Mouse (Mus musculus): ENCODE measurements at regions not wholly inside any gene's neighbourhood (a gene's known extent, or its start where the extent isn't known, plus 50 kb on each side); places are given as distances from the start of the nearest gene placed in this dataset.

- TF ChIP-seq CTCF (IDR thresholded peaks at IDR 0.05; ENCODE audit: low read depth) (no peak), EP300 (IDR thresholded peaks at IDR 0.05; ENCODE audit: low read depth) (no peak)
These were observed 835.8 kb upstream of the Lrrc6 start for GRCm38 (mm10) chr15:67336294-67337039.
